Mouse (Mus musculus): ENCODE measurements around the gene Adam17. TPM values are rescaled to one million over a fixed set of nuclear protein-coding genes. Genes with fewer than 3 reads are reported as not detected.

Adam17 gene
- polyA plus RNA-seq (2012; rRNA removed), result 20.4 and 22.4 TPM in 2 replicates

DNA sequence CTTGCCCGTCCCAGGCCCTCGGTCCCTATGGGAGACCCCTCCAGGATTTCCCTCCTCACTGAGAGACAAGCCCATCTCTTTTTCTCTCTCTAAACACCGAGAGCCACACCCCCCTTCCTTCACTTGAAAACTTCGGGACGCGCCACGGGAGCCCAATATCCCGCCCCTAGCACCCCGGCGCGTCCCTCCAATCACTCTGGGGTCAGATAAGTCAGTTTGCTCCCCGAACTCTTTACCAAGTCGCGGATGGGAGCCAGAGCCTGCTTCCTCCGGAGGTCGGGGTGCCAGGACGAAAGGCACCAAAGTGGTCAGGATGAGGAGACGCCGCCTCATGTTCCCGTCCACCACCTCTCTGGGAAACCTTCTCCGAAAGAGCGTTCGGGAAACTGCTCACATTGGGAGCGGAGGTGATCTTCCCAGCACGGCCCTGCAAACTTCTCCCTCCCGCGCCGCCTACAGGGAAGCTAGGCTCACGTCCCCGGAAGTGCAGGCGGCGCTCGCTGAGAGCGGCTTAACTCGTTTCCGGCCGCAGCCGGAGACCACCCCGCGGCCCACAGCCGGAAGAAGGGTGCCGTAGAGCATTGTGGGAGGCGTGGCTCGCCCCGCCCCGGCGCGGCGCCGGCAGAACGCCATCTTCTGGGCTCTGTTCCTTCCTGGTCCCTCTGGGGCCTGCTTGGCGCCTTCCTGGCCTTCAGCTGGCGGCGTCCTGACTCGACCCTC, at the start of gene Adam17:
Gene Adam17, minus strand, starts transcription at position 533 of the 720 bp plus-strand sequence.

DNA sequence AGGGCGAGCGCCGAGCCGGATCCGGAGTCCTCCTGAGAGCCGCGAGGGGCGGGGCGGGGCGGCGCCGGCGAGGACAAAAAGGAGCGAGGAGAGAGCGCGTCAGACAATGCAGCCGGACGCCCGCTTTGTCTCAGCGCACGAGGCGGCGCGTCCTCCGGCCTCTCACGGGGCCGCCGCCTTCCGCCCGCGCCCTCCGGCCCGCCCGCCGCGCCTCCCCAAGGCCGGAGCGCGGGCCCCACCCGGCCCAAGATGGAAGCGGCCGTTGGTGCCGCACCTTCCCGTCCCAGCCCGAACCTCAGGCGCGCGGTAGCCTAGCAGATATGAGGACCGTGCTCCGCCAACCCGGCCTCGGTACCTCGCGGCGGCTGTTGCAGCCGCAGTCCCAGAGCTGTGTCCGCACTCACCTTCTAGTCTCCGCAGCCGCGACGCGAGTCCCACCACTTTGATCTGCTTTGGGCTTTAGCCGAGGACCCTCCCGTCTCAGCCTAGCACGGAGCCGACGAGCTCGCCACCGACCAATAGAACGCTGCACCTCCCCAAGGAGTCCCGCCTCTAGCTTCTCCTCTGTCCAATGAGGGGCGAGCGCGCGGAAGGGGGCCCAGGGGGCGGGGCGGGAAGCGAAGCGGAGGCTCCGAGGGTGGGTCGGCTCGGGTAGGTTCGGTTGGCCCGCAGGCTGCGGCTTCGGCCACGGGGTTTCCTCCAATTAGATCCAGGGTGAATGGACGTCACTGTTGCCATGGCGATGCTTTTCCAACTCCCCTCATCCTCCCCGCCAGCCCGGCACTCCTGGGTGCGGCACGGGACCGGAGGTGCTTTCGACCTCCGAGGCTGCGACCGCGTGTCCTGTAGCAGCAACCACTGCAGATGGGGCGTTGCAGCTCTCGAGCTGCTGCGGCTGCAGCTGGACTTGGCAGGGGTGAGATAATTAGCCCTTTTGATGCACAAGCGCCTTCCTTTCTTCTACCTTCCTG, 44.0 kb upstream of the Adam17 start, which contains the start of gene Ywhaq:
Gene Ywhaq, minus strand, starts transcription at position 538 of the 971 bp plus-strand sequence.

DNA sequence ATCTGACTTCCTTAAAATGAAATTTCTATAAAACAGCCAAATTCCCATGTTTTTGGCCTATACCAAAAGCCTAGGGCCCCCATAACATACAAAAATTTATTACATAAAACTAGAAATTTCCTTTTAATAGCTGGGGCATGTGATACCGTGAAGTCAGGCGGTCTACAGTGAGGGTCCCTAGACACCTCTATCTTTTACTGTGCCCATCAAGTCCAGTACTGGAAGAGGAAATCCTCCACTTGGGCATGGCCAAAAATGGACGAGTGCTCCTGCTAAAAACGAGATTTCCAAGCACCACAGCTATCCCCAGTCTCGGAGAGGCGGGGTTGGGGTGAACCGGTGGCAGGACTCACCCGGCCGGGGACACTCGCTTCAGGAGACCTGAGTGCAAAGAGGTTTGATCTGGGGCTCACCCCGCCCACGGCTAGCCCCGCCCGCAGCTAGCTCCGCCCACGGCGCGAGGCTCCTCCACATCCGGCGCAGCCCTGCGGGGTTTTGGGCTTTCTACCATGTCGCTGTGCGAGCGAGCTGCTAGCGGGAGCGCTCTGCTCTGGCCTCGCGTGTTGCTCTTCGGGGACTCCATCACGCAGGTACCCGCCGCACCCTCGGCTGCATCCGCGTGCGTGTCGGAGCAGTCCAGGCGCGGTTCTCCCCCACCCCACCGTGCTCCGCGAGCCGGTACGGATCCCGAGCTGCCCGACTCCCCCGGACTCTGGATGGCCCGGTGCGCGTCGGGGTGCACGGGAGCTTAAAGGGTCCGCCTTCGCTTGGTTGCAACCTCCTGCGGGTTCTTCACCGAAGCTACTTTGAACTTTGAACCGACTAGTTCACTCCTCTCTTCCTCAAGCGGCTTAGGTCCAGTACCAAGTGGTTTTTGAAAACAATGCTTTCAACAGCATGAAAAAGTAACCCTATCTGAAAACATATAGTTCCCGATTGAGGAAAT, 57.2 kb downstream of the Adam17 start, which contains the start of gene Iah1:
Gene Iah1, plus strand, starts transcription at position 467 of the 946 bp plus-strand sequence.

DNA sequence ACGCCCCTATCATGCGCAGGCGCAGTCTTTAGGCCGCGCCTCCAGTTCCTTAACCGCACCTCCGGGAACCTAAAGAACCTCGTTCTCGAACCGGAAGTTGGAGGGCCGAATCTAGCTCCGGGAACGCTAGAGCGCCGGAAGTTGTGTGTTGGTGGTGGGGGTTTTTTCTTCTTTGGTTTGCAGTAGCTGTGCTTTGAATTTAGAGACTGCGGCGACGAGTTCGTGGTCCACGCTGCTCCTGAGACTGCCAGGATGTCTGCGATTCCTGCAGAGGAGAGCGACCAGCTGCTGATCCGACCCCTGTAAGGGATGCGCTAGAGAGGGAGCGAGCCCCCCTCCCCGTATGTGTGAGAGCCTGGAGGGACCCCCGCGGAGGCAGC, 87.2 kb downstream of the Adam17 start, which contains the start of gene Itgb1bp1:
Gene Itgb1bp1, minus strand, starts transcription at position 42 of the 380 bp plus-strand sequence.

DNA sequence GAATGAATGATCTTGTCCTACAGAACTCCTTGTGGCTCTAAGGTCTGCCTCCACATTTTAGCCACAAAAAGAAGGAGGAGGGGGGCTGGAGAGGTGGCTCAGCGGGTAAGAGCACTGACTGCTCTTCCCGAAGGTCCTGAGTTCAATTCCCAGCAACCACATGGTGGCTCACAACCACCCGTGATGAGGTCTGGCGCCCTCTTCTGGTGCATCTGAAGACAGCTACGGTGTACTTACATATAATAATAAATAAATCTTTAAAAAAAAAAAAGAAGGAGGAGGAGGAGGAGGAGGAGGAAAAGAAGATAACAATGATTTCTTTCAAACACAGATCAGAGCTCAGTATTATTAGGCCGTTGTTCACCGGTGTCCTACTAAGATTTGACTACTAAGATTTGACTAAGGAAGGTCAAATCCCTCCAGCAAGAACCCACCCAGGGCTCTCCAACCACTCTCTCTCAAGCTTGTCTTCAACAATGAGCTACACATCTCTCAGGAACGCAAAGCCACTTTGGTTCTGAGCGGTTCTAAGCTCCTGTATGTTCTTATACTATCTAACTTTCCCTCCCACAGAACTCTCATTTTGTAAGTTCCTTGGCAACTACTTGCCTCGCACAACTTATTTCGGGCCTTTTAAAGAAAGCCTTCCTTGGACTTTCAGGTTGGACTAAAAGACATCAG, 88.5 kb downstream of the Adam17 start, which contains the start of gene Cpsf3:
Gene Cpsf3, plus strand, starts transcription at position 631 of the 681 bp plus-strand sequence.

Other genes starting within 250 kb of the Adam17 start
- 83.2 and 84.9 TPM in 2 replicates for gene Cpsf3, start 88.2 kb downstream of the Adam17 start, polyA plus RNA-seq (2012; rRNA removed)
- gene Itgb1bp1, start 87.3 kb downstream of the Adam17 start, polyA plus RNA-seq (2012; rRNA removed), result 25.3 and 25.8 TPM in 2 replicates
- gene Iah1, start 57.2 kb downstream of the Adam17 start, polyA plus RNA-seq (2012; rRNA removed), result 45.0 and 47.3 TPM in 2 replicates
- gene Ywhaq, start 44.0 kb upstream of the Adam17 start, polyA plus RNA-seq (2012; rRNA removed), result 423 and 474 TPM in 2 replicates